Mouse (Mus musculus) lung, embryonic 16.5 days (tissue): ENCODE results near the gene Lcn6. TPM values are rescaled to one million over a fixed set of nuclear protein-coding genes. Genes with fewer than 3 reads are reported as not detected.

Experiments
- ATAC-seq: fragments of 200-750 bp; cut with Nextera tagmentation; 2 replicates; pipeline ENCODE4 v1.8.0; 2017; ENCODE audit warnings: low read depth, mild to moderate bottlenecking, moderate library complexity
- H3K27ac ChIP-seq: fragments of 300-500 bp; sonication (generic); 2 replicates; pipeline ENCODE4 v1.5.1; 2014; ENCODE audit warnings: mild to moderate bottlenecking, control low read depth, low read length
- H3K27me3 ChIP-seq: fragments of 300-500 bp; sonication (generic); 2 replicates; pipeline ENCODE4 v1.6.1; 2014; ENCODE audit warnings: low read depth, low read length, mixed read lengths; ENCODE audit not compliant: control insufficient read depth, insufficient read depth
- H3K36me3 ChIP-seq: fragments of 300-500 bp; sonication (generic); 2 replicates; pipeline ENCODE4 v1.6.1; 2014; ENCODE audit warnings: low read length; ENCODE audit not compliant: control insufficient read depth, insufficient read depth
- H3K4me1 ChIP-seq: fragments of 300-500 bp; sonication (generic); replicated peaks from 2 replicates; pipeline ENCODE4 v1.6.1; 2014; ENCODE audit warnings: low read length, mixed read lengths; ENCODE audit not compliant: control insufficient read depth, insufficient read depth
- H3K4me2 ChIP-seq: fragments of 300-500 bp; sonication (generic); 2 replicates; pipeline ENCODE4 v1.6.1; 2014; ENCODE audit warnings: low read depth, low read length, control low read depth
- H3K4me3 ChIP-seq: fragments of 300-500 bp; sonication (generic); 2 replicates; pipeline ENCODE4 v1.5.1; 2014; ENCODE audit warnings: mild to moderate bottlenecking, low read length, control low read depth
- H3K9ac ChIP-seq: fragments of 300-500 bp; sonication (generic); 2 replicates; pipeline ENCODE4 v1.6.1; 2014; ENCODE audit warnings: low read length, control low read depth
- H3K9me3 ChIP-seq: fragments of 300-500 bp; sonication (generic); 2 replicates; pipeline ENCODE4 v1.6.1; 2016; ENCODE audit warnings: low read length; ENCODE audit not compliant: control insufficient read depth
- WGBS: fragments of 180-500 bp; shearing (Covaris S2); extraction: QIAGEN DNeasy Blood & Tissue Kit; methylation state at CpG from one replicate; pipeline ENCODE4 v1.1.7; 2014; 5-methylcytosine and 5-hydroxymethylcytosine counted together
- polyA plus RNA-seq: library from polyadenylated mRNA; unstranded; fragments of >200 nt; fragmentation: Nextera tagmentation; extraction: Ambion mirVana; gene quantifications from 2 replicates; pipeline ENCODE4 v1.2.1, GENCODE M21; 2015

The Lcn6 gene
- polyA plus RNA-seq, 1 experiment from 2014 or later: not detected

DNA sequence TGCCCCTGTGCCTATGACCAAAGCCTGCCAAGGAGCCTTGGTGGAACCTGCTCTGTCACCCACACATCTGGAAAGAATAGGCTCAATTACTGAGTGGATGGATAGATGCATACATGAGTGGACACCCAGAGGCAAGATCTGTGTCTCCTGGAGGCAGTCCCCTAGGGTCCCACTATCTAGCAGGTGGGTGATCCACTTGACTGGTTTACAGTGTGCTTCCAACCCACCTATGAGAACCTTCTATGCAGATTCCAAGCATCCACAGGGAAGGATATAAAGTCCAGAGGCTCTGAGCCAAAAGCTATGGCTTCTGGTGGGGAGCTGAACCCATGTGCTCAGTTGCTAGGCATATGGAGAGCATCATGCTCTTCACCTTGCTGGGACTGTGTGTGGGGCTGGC lies 18.9 kb upstream of the Lcn6 start, which contains the start of gene Lcn5:
Gene Lcn5, plus strand, starts transcription at position 301 of the 400 bp plus-strand sequence.
- ATAC-seq: no peak
- no peak within 1 kb of the TSS for H3K9ac ChIP-seq
- no peaks in the 10 kb centered on the region for H3K36me3 ChIP-seq
- H3K4me2 ChIP-seq: no peak within 1 kb of the TSS
- no peak within 1 kb of the TSS for H3K27ac ChIP-seq
- H3K9me3 ChIP-seq: no peaks in the 10 kb centered on the region
- peaks cover 6% of the 10 kb centered on the region; the same call in 1 of the 2 replicates for H3K4me1 ChIP-seq
- no peaks in the 10 kb centered on the region for H3K27me3 ChIP-seq
- H3K4me3 ChIP-seq: no peak within 1 kb of the TSS

DNA sequence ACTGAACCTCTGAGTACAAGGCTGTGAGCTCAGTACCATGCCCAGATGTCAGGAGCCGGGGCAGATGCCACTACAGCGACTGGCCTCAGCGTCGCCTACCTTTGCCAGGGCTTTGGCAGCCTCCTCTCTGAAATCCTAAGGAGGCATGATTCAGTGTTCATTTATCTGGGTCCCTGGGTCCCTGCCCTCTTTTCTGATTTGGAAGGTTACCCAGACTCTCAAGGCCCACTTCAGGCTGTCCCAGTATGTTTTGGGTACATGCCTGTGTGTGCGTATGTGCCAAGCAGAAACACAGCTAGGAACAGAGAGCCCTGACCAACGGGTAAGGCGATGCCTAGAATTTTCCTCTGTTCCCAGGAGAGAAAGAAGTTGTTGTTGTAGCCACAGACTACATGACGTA lies 16.3 kb upstream of the Lcn6 start:
- Histone ChIP-seq H3K27ac (no peak overlapping the region), H3K4me3 (no peak overlapping the region), H3K9me3 (no peaks in the 10 kb centered on the region), H3K4me2 (no peak overlapping the region), H3K4me1 (no peaks in the 10 kb centered on the region), H3K9ac (no peak overlapping the region), H3K27me3 (no peaks in the 10 kb centered on the region), H3K36me3 (no peaks in the 10 kb centered on the region)
- no peak for ATAC-seq
- WGBS: 80% methylated on average over 8 of the region's 8 CpGs

DNA sequence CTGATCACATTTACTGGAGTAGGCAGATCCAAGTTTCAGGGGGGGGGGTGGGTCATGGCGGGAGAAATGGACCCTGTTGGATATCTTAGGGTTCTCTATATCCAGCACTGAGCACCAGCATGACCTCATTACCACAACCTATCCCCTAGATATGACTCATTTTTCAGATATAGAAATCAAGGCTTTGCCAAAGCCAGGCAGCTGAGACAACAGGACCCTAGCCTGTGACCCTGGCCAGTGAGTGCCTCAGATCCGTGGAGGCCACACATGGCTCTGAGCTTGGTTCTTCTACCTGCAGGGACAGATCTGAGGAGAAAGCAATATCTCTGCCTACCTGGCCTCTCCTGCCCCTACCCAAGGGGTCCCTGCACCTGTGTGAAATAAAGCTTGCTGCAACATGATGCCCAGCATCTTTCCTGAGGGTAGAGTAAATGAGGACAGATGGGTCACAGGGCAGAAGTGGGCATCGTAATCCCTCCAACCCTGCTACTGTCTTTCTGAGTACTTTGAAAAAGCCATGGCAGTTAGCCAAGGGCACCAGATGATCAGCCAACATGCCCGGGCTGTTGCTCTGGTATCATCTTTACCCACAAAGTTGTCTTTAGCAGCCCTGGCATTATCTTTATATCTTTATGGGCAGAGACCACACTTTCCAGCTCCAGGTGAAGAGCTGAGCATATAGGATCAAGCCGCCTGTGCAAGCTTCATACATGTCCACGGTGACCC lies 15.2 kb upstream of the Lcn6 start:
- Histone ChIP-seq H3K36me3 (no peaks in the 10 kb centered on the region), H3K4me1 (no peaks in the 10 kb centered on the region)
- WGBS: 79% methylated on average over 6 of the region's 6 CpGs

DNA sequence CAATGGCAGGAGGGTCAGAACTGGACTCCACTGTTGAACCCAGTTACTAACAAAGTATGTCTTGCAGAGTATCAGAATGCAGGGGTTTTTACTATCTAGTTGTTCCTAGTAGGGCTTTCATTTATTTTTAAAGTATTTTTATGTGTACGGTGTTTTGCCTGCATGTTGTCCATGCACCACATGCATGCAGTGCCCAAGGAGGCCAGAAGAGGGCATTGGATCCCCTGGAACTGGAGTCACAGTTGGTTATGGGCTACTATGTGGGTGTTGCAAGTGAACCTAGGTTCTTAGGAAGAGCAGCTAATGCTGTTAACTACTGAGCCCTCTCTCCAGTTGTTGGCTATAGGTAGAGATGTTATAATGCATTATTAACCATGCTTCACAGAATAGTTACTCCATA lies 13.1 kb upstream of the Lcn6 start:
- Histone ChIP-seq H3K27ac (no peak overlapping the region), H3K4me3 (no peak overlapping the region), H3K9ac (no peak overlapping the region), H3K9me3 (no peaks in the 10 kb centered on the region), H3K4me2 (no peak overlapping the region), H3K27me3 (no peaks in the 10 kb centered on the region), H3K4me1 (no peaks in the 10 kb centered on the region), H3K36me3 (no peaks in the 10 kb centered on the region)
- ATAC-seq: no peak
- 50% methylated on average over 1 of the region's 1 CpGs for WGBS

More for the DNA sequence above, 15.2 kb upstream of the Lcn6 start:
- no peak overlapping the region for H3K27ac ChIP-seq
- no peak overlapping the region for H3K4me3 ChIP-seq
- no peaks in the 10 kb centered on the region for H3K9me3 ChIP-seq
- H3K27me3 ChIP-seq: no peaks in the 10 kb centered on the region
- no peak overlapping the region for H3K4me2 ChIP-seq
- H3K9ac ChIP-seq: no peak overlapping the region
- ATAC-seq: no peak

DNA sequence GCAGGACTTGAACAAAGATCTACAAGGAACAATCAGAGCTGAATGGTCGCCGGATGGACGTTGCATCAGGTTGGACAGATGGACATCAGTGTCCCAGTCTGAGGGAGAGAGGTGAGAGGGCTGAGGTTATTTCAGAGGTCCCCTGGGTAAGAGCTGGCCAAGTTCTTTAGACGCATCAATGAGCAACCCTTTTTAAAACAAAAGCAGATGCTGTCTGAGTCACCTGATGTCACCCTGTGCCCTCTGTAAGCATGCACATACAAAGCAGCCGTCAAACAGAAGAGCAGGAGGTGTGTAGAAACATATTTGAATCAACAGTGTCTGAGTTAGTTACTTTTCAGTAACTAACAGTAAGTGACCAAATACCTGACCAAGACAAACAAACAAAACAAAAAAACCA lies 12.5 kb upstream of the Lcn6 start:
- no peak for ATAC-seq
- Histone ChIP-seq H3K4me1 (no peaks in the 10 kb centered on the region), H3K27ac (no peak overlapping the region), H3K9ac (no peak overlapping the region), H3K9me3 (no peaks in the 10 kb centered on the region), H3K4me2 (no peak overlapping the region), H3K4me3 (no peak overlapping the region), H3K27me3 (no peaks in the 10 kb centered on the region), H3K36me3 (no peaks in the 10 kb centered on the region)
- 80% methylated on average over 5 of the region's 5 CpGs for WGBS

DNA sequence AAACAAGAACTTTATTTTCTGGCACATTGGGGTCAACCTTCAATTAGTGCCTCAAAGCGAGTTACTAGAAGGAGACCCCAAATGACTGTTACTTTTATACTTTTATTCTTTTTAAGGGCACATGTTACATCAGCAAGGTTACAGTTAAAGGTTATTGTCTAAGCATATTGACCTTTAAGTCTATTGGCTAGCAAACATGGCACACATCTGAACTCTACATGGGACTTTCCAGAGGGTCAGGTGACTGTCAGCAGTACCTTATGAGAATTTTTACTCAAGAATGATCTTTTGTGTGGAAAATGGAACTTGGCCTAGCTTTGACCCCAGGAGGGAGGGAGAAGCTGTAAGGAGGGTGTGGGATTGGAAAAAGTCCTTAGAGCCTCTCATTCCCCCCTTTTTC lies 10.1 kb upstream of the Lcn6 start:
- Histone ChIP-seq H3K27me3 (no peaks in the 10 kb centered on the region), H3K9ac (no peak overlapping the region), H3K27ac (no peak overlapping the region), H3K36me3 (no peaks in the 10 kb centered on the region), H3K4me1 (no peaks in the 10 kb centered on the region), H3K9me3 (no peaks in the 10 kb centered on the region), H3K4me3 (no peak overlapping the region), H3K4me2 (no peak overlapping the region)
- 52% methylated on average over 1 of the region's 1 CpGs for WGBS
- ATAC-seq: no peak

DNA sequence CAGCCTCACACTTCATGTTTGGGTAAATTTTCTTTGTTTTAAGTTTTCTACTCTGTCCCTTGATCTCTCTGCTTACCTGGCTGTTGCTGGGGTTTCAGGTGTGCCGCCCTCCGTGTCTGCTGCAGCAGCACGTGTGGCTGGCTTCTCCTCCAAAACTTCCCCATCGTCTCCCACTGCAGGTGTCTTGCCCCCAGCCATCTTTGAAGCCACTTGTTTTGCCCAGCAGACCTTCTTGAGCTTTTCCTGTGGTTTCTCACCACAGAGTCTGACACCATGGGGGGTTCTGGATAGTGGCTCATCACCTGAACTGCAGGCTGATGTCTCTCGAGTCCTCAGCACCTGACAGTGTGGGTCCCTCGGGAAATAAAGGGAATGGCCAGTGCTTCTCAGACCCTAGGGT lies 3.0 kb downstream of the Lcn6 start:
- ATAC-seq: no peak
- no peaks in the 10 kb centered on the region for H3K27me3 ChIP-seq
- H3K9ac ChIP-seq: no peak overlapping the region
- H3K36me3 ChIP-seq: no peaks in the 10 kb centered on the region
- H3K27ac ChIP-seq: no peak overlapping the region
- no peak overlapping the region for H3K4me2 ChIP-seq
- H3K4me3 ChIP-seq: no peak overlapping the region
- no peaks in the 10 kb centered on the region for H3K4me1 ChIP-seq
- 75% methylated on average over 6 of the region's 6 CpGs for WGBS
- H3K9me3 ChIP-seq: no peaks in the 10 kb centered on the region

DNA sequence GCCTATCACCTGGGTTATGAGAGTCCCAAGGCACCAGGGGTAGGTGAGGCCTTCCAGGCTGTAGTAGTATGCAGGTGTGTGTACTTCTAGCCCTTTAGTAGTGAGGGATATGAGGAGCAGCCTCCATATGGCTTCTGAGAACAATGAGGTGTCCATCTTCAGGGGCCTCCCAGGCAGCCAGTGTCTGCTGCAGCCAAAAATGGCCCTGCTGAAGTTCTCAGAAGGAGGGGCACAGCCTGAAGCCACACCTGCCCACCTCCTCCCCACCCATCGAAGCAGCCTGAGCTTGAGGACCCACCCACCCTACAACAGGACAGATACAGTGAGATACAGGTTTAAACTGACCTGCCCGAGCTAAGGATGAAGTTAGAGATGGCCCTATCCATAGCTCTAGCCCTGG lies 5.8 kb downstream of the Lcn6 start, which contains the start of gene Lcn10:
Gene Lcn10, plus strand, starts transcription at position 301 of the 400 bp plus-strand sequence.
- Histone ChIP-seq H3K27ac (no peak within 1 kb of the TSS), H3K4me1 (no peaks in the 10 kb centered on the region), H3K4me3 (no peak within 1 kb of the TSS), H3K9ac (no peak within 1 kb of the TSS), H3K27me3 (no peaks in the 10 kb centered on the region), H3K9me3 (no peaks in the 10 kb centered on the region), H3K4me2 (no peak within 1 kb of the TSS), H3K36me3 (no peaks in the 10 kb centered on the region)
- no peak for ATAC-seq
- WGBS: 60% methylated on average over 2 of the region's 2 CpGs

DNA sequence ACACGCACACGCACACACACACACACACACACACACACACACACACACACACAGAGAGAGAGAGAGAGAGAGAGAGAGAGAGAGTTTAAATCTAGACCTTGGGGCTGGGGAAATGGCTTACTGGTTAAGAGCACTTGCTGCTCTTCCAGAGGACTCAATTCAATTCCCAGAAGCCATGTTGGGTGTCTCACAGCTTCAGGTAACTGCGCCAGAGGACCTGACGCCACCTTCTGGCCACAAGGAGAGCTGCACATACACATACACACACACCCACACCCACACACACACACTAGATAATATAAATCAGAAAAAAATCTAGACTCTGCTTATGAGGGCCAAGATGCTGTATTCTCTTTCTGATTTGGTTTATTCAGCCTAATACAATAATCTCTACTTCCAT lies 10.4 kb downstream of the Lcn6 start:
- Histone ChIP-seq H3K27ac (no peak overlapping the region), H3K9me3 (no peaks in the 10 kb centered on the region), H3K36me3 (no peaks in the 10 kb centered on the region), H3K4me3 (no peak overlapping the region), H3K4me2 (no peak overlapping the region), H3K9ac (no peak overlapping the region), H3K27me3 (no peaks in the 10 kb centered on the region), H3K4me1 (no peaks in the 10 kb centered on the region)
- ATAC-seq: no peak
- 56% methylated on average over 4 of the region's 4 CpGs for WGBS

DNA sequence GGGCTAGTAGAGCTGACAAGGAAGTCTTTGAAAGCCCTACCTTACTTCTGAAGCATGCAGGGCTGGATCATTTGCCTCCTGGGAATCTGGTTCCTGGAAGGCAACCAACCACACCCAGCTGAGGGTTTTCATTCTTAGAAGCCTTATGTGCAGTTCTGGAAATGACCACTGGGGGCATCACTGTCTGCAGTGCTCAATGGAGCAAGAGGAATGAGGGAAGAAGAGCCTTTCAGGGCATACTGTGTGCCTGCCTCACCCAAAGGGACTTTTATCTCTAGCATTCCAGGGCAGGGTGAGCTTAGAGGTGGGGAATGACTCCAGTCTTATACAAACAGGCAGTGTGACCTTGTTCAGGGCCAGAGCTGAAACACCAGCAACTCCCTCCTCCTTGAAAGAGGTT lies 18.0 kb downstream of the Lcn6 start:
- no peaks in the 10 kb centered on the region for H3K4me1 ChIP-seq
- no peaks in the 10 kb centered on the region for H3K36me3 ChIP-seq
- H3K27ac ChIP-seq: no peak overlapping the region
- no peak overlapping the region for H3K4me2 ChIP-seq
- no peak overlapping the region for H3K4me3 ChIP-seq
- H3K9me3 ChIP-seq: no peaks in the 10 kb centered on the region
- no peaks in the 10 kb centered on the region for H3K27me3 ChIP-seq
- ATAC-seq: no peak
- H3K9ac ChIP-seq: no peak overlapping the region
